Mouse (Mus musculus): Measurements from ENCODE around the gene Arl8a.
"Not testable (repeated sequence)": the region's sequence is repeated elsewhere in the genome, so short reads cannot be mapped to it uniquely, and the experiment has no call there.

Gene Arl8a

GRCm38 (mm10) chr1:135146077-135146945 lies at the start of gene Arl8a:
TSS of gene Arl8a (plus strand) at chr1:135146824.
- peak; percentile 84 for DNase-seq (ENCODE audit: extremely low spot score, low spot score)

- DNase-seq (ENCODE audit: extremely low spot score, low spot score), result no peak
These were observed 49.2 kb upstream of the Arl8a start for GRCm38 (mm10) chr1:135097441-135097840.

GRCm38 (mm10) chr1:135098441-135098840 lies 48.2 kb upstream of the Arl8a start:
- no peak for DNase-seq (ENCODE audit: extremely low spot score, low spot score)

GRCm38 (mm10) chr1:135100400-135100799 lies 46.2 kb upstream of the Arl8a start:
- no peak for DNase-seq (ENCODE audit: extremely low spot score, low spot score)

- peak; percentile 40 for DNase-seq (ENCODE audit: extremely low spot score, low spot score)
These were observed 41.5 kb upstream of the Arl8a start, which contains the start of gene Lgr6 for GRCm38 (mm10) chr1:135105124-135105523. TSS of gene Lgr6 (minus strand) at chr1:135105276.

GRCm38 (mm10) chr1:135105951-135106350 lies 40.7 kb upstream of the Arl8a start:
- peak; percentile 72 for DNase-seq (ENCODE audit: extremely low spot score, low spot score)

- peak; percentile 49 for DNase-seq (ENCODE audit: extremely low spot score, low spot score)
These were observed 38.0 kb upstream of the Arl8a start for GRCm38 (mm10) chr1:135108611-135109010.

GRCm38 (mm10) chr1:135110075-135110474 lies 36.5 kb upstream of the Arl8a start:
- peak; percentile 87 for DNase-seq (ENCODE audit: extremely low spot score, low spot score)

GRCm38 (mm10) chr1:135111271-135111670 lies 35.4 kb upstream of the Arl8a start:
- not testable (repeated sequence) for DNase-seq (ENCODE audit: extremely low spot score, low spot score)

GRCm38 (mm10) chr1:135112661-135113060 lies 34.0 kb upstream of the Arl8a start:
- DNase-seq (ENCODE audit: extremely low spot score, low spot score), result peak; percentile 67

- no peak for DNase-seq (ENCODE audit: extremely low spot score, low spot score)
These were observed 21.9 kb upstream of the Arl8a start for GRCm38 (mm10) chr1:135124573-135125363.

- DNase-seq (ENCODE audit: extremely low spot score, low spot score), result no peak
These were observed 20.6 kb upstream of the Arl8a start for GRCm38 (mm10) chr1:135125990-135126389.

- no peak for DNase-seq (ENCODE audit: extremely low spot score, low spot score)
These were observed 20.1 kb upstream of the Arl8a start for GRCm38 (mm10) chr1:135126443-135127027.

- no peak for DNase-seq (ENCODE audit: extremely low spot score, low spot score)
These were observed 18.6 kb upstream of the Arl8a start for GRCm38 (mm10) chr1:135128011-135128441.

- DNase-seq (ENCODE audit: extremely low spot score, low spot score), result no peak
These were observed 17.6 kb upstream of the Arl8a start for GRCm38 (mm10) chr1:135128986-135129385.

- DNase-seq (ENCODE audit: extremely low spot score, low spot score), result no peak
These were observed 17.0 kb upstream of the Arl8a start for GRCm38 (mm10) chr1:135129543-135130183.

- no peak for DNase-seq (ENCODE audit: extremely low spot score, low spot score)
These were observed 16.1 kb upstream of the Arl8a start for GRCm38 (mm10) chr1:135130376-135131018.

- no peak for DNase-seq (ENCODE audit: extremely low spot score, low spot score)
These were observed 15.6 kb upstream of the Arl8a start for GRCm38 (mm10) chr1:135131034-135131433.

GRCm38 (mm10) chr1:135131560-135131959 lies 15.1 kb upstream of the Arl8a start:
- no peak for DNase-seq (ENCODE audit: extremely low spot score, low spot score)

- DNase-seq (ENCODE audit: extremely low spot score, low spot score), result no peak
These were observed 14.2 kb upstream of the Arl8a start, which contains the start of gene Ptpn7 for GRCm38 (mm10) chr1:135132473-135132872. TSS of gene Ptpn7 (plus strand) at chr1:135132700.
